Mouse (Mus musculus) gonadal fat pad, adult 2 months (tissue): ENCODE data around the gene Gprin1. TPM values are rescaled to one million over a fixed set of nuclear protein-coding genes. Genes with fewer than 3 reads are reported as not detected.

Experiments used
- DNase-seq: peaks from one replicate; pipeline ENCODE4 v3.0.0-alpha.2; 2012; ENCODE audit warnings: low read depth
- polyA plus RNA-seq: library from polyadenylated mRNA; depleted of rRNA; stranded (reverse); fragments of >200 nt; gene quantifications from 2 replicates; pipeline ENCODE4 v1.2.3, GENCODE M21; 2012

Gprin1 gene
- polyA plus RNA-seq, 1 experiment, result 0.27 TPM

DNA sequence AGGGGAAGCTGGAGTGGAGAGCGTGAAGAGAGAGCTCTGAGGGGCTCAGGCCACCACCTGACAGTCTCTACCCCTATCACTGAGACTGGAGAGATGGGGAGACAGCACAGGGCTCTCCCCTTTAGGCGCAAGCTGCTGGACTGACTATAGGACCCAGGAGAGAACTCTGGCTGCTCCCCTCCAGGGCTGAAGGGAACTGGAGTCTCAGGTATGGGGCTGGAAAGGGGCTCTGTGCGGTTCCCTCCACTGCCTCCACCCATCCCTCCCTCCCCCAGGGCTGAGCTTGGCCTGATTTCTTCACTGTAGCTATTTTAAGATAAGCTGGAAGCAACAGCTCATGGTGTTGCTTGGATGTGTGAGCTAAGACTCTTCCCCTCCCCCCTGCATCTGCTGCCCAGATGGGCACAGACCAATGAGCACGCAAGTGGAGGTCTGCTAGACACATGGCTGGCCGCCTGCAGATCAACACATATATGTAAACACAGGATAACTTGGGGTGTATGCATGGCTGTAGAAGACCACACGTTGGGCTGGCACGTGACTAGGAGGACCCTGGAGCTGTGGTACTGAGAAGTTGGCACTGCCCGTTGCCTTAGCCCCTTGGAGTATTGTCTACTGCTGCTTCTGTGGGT, 10.6 kb upstream of the Gprin1 start:
- no peak for DNase-seq

DNA sequence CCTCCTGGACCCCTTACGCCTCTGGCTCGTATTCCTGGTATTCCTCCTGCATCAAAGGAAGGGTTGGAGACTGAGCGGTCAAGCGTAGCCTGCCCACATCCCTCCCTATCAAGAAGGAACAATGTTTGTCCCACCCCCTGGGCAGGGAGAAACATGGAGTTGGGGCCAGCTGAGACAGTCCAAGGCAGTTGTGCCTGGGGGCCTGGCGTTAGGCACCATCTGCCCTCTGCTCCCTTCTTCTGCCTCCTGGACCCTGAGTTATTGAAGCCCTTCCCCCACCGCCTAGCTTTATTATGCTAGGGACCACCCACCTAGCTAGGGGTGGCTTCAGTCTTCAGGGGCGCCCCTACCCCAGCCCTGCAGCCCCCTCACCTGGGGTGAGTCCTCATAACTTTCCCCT, 9.8 kb upstream of the Gprin1 start:
- DNase-seq, result no peak

DNA sequence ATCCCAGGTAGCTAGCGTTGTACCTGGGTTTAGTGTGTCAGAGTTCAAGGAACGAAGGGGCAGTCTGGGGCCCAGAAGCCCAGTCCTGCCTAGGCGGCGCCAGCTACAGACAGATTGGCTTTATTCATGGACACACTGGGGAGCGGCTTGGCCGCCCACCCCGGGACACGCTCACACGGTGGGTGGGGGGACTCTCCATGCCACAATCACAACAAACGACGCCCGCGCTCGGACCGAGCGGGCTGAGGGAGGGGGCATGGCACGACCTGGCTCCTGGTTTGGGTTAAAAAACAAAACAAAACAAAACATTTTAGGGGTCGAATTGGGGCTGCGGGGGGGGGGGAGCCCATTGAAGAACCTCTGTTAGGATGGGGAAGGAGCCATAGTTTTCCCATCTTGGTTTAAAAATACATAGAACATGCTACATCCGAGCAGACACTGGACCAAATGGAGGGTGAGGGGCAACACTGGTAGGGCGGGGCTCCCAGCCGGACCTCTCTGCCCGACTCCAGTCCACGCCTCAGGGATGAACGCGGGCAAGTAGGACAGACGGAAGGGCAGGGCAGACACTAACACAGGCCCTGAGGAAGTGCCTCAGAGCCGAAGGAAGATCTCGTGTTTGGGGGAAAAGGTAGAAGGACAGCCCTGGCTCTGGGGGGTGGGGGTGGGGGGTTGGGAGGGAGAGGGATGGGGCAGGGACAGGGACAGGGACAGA, 9.2 kb upstream of the Gprin1 start:
- DNase-seq, result no peak

DNA sequence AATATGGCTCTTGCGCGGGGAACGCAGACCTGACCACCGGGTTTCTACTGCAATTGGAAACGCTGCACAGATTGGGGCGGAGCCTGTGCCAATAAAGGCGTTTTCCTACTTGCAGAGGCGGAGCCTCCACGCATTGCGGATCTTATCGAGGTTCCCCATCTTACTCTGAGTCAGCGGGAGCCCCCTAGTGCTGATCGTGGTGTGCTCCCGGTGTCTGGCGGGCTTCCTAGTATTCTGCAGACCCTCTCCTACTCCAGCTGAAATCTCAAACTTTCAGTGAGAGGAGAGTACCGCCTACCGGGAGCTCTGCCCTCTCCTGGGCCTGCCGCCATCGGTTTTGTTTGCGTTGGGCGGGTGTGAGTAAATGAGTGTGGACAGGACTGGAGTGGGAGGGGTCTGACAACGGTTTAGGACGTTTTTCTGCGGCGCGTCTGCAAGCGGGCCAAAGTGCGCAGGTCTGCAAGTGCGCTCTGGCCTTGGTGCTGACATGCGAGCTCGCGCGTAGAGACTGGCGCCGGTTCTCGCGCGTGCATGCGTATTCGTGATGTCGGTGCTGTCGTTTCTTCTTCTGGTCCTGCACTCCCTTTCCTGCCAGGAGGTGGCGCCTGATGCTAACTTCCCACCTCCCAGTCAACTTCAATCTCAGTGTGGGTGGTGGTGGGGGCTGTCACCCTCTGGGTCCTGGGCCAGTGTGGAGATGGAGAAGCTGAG, 8.5 kb upstream of the Gprin1 start:
- no peak for DNase-seq

DNA sequence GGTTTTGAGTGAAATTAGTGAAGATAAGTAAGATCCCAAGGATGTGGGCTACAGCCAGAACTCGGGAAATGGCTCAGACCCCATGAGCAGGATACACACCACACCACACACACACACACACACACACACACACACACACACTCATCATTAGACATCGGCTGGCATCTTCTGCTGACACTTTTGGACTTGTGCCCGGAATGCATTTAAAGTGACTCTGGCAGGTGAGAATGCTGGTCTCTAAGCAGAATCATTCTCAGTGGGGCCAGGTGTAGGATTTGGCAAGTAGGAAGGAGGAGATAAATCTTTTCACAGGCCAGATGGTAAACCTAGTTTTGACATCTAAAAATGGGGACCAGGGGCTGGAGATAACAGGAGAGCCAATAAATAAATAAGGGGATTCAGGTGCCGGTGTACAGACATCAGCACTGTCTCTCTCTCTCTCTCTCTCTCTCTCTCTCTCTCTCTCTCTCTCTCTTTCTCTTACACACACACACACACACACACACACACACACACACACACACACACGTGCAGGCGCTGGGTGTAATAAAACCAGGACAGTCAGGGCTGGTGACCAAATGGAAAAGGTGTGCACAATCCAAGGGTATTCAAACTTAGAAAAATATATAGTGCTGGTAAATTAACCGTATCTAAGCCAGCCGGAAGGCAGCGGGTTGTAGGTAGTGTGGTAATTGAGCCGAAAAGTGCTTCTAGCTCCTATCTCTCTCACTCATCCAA, 7.6 kb upstream of the Gprin1 start:
- no peak for DNase-seq

DNA sequence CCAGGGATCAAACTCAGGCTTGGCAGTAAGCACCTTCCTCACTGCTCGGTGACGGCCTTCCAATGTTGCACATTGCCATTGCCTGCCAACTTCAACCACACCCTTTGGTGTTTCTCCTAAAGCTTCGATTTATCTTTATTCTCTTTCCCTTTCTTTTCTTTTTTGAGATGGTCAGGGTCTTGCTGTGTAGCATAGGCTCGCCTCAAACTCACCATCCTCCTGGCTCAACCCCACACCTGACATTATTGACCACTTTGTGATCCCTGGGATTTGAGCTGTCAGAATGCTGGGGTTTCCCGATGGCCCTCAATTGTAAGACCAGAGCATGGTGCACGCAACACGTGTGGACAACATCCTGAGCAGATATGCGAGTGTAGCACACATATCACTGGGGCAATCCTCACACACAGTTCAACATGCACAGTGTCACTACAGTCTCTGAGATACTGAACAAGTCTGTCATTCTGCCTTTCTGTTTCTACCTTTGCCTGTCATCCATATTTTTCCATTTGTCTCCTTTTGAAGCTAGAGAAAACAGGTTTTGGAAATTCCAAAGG, 6.6 kb upstream of the Gprin1 start:
- DNase-seq, result no peak

DNA sequence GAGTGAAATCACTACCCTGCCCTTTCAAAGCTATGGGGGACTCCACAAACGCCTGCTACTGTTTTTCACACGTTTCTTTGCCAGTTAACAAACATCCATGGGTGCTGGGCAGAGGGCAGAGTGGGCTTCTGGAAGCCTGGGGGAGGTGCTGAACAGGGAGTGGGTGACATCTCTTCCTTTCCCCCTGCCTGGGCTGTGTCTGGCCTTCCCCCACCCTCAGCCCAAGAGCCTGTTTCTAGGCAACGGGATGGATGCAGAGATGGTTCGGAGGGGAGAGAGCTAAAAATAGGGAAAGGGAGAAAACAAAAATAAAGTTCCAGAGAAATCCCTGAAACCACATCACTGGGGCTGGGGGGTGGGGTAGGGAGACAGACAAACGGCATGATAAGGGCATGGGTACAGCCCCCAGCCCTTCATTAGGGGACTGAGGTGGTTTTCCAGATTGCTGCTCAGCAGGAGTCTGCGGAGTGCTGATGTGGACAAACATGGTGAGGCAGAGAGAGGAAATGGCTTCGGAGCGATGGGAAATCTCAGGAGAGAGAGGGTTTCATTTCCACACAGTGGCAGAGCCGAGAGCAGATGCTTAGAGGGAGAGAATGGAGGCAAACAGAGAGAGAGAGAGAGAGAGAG, 5.6 kb upstream of the Gprin1 start:
- DNase-seq, result no peak

DNA sequence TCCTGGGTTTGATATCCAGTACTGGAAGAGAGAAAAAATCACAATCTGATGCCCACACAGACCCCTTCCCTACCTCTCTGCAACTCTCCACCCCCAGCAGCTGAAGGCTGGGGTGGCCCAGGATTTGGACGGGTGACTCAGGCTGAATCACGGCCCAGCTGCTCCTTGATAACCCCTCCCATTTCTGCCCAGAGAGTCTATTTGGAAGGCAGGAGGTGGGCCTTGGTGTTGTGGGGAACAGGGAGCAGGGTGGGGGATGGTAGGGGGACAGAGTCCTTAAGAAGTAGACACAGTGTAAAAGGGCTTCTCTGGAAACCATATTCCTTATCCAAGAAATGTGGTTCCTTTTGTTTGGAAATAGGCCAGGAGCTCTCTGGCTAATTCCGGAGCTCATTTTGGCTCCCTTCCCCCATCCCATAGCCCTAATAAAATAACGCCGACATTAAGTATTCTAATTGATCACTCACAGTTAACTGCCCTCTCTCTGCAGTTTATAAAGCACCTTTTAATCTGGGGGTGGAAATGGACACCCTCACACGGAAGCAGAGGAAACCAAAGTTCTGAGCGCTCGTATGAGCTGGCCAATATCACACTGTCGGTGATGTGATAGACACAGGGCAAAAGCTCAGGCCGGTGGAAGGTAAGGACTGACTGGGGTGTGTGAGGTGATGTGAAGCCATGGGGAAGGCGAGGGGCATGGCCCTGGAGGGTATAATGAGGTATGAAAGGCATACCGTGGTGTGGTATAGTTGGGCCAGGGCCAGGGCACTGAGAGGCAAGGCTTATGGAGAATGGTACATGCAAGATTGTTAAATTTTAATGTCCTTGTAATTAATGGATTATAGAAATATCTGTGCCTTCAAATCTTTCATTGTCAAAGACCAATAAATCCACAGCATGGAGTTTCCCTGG, 4.8 kb upstream of the Gprin1 start:
- no peak for DNase-seq

DNA sequence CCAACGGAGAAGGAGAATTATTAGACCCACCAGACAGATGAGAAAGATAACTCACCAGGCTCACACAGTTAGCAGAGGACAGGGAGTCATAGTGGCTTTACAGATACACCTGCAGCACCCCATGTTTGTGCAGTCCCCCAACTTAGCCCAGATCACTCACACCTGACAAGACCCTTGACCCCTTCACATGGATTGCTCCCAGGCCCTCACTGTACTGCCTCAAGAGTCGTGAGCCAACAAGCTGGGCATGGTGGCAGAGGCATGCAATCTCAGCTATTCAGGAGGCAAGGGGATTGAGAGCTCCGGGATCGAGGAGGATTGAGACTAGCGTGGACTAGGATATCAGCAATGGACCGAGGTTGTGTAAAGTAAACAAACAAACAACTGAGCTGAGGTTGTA, 4.1 kb upstream of the Gprin1 start:
- DNase-seq, result no peak

DNA sequence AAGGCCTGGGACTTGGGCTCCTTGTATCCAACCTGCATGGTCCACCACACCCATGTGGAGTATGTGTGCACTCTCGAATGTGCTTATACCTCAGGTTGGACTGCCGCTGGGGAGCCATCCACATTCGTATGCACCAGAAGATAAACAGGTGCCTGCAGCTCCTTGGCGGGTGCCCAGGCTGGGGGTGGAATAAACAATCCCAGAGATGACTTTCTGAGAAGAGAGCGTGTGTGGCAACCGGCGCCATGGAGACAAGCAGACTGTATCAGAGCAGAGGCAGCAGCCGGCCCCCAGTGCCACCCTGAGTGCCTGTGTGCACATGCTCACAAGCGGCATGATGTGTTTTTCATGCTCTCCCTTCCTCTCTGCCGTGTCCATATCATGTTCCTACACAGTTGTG, 3.0 kb upstream of the Gprin1 start:
- no peak for DNase-seq

DNA sequence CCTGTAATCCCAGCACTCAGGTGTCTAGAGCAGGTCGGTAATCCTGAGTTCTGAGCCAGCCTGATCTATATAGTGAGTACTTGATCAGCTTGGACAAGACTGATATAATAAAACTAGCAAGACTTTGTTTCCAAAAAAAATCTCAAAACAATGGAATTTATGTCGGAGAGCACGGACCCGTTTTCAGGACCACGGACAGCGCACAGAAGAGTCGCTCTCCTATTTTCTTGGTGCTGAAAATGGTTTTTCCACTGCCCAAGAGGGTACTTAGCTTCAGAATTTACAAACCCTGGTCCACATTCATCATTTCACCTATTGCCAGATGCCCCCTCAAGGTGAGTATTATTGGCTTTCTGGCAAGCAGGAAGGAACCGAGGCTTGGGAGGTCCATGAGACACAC, 1.0 kb upstream of the Gprin1 start:
- no peak for DNase-seq

DNA sequence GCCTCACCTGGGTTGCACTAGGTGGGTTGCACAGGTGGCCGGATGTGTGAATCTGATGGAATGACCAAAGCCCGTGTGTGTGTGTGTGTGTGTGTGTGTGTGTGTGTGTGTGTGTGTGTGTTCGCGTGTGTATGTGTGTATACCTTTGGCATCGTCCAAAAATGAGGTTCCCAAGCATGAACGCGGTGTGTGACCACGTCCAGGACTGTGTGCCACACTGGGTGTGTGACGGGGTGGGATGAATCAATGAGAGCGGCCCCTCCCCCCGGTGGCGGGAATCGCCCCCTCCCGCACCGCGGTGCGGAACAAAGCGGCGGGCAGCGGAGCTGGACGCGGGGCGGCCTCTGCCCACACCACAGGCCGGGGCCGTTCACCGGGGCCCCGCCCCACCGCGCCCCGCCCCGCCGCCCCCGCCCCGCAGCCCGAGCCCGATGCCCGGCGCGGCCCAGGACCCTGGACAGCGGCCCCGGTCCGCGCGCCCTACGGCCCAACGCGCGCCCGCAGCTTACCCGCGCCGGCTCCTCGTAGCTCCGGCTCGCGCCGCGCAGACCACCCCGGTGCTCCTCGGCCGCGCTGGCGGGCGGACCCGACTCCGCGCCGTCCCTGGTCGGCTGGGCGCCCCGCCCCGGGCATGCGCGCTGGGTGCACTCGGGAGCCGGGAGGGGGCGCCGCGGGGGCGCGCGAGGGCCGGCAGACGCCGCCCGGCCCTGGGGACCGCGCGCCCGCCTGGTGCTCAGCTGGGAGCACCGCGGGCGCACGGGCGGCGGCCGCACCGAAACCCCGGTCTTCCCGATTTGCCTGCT, 412 bp downstream of the Gprin1 start:
- no peak for DNase-seq

DNA sequence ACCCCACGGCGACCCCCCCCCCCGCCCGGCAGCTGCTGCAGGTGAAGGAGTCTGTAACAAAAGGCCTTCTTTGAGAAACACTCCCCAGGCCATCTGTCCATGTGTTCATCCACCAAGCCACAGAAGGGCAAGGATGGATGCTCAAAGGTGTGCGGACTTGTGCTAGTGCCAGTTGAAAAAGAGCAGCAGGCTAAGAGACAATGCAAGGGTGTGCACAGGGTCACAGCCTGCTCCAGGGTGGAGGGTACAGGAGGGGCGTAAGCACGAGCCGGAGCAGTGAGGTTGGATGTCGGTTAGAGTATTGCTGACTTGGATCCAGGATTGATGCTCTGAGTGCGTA, 983 bp downstream of the Gprin1 start:
- DNase-seq, result no peak

DNA sequence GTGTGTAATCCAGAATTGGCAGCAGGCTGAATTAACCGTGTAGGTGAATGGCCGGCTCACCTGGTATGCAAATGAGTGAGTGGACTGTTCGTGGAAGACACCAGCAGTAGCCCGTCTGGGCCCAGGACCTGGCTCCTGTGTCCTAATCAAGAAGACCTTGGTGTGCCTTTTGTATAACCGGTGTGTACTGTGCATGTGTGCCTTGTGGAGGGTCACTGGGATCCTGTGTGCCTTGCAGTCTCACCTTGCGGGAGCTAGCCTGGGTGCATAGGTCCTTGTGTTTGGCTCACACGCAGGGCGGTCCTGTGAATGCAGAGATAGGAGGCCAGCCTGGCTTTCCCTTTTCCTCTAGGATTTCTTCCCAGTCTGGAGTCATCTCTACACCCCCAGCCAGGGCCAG, 1.5 kb downstream of the Gprin1 start:
- DNase-seq, result no peak

DNA sequence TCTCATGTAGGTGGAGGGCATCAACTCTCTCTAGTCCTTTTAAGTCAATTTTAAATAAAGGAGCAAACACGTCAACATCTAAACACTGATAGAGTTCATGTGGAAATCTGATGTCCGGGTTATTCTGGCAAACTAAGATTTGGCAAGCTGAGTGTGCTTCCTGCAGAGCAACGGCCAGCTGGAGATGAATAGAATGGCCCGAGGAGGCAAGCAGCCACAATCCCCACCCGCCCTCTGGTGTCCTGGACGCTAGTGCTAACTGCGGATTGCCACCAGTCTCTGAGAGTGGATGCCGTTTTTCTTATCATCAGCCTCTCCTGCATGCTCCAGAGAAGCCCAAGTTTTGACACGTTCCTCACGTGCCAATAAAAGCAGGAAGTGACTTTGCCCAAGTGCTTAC, 2.8 kb downstream of the Gprin1 start:
- no peak for DNase-seq

DNA sequence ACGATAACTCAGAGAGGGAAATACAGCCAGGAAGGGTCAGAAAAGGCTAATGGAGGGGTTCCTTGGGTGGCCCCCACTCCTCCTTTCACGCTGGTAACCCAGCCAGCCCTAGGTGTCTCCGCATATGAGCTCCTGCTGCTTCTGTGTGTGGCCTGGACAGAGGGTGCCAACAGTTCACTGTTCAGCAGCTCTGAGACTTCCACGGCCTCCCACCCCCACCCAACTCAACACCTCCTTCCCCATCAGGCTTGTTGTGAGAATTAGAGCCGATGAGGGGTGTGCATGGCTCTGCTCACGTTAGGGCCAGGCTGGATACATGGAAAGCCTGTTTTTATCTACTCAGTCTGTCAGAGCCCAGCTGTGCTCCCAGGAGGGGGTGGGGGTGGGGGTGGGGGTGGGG, 3.6 kb downstream of the Gprin1 start:
- DNase-seq, result no peak

DNA sequence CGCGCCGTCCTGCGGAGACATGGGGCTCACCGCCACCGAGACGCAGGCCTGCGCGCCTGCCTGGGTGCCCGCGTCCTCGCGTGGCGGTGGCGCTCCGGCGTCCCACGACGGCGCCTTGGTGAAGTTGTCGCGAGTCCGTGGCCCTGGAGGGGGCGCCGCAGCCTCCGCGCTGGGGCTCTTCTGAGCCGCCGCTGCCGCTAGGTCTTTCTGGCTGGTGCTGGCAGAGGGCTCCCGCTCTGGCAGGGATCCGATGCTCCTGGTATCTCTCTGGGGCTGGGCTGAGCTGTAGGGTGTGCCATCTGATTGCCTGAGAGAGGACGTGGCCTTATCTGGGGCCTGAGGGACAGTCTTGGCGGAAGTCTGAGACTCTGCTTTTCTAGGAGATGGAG, 11.5 kb downstream of the Gprin1 start:
- no peak for DNase-seq

DNA sequence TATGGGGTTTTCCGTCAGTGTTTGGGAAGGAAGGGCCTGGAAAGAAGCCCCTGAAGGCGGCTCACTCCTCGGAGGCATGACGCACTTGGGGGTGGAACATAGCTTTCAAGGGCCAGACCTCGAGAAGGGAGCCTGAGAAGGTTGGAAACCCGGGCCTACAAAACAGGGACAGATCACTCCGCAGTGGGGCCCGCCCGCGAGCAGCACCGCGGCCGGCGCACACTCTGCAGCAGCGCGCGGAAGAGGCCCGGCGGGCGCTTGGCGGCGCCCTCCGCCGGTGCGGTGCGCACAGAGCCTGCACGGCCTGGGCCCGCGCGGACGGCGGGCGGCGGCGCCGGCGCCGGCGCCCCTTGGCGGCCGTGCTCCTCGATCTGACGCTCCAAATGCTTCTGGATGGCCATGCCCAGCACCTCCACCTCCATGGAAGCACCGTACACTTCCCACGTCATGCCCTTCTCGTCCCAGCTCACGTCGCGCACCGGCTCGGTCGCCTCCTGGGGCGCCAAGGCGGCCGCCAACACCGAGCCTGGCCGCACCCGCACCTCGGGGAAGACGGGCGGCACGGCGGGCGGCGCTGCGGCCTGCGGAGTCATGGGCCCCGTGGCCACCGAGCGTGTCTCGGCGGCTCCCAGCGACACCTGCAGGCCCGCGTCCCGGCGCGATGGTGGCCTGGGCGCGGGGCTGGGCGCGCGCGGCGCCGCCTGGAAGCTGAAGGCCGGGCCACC, 12.0 kb downstream of the Gprin1 start:
- no peak for DNase-seq

DNA sequence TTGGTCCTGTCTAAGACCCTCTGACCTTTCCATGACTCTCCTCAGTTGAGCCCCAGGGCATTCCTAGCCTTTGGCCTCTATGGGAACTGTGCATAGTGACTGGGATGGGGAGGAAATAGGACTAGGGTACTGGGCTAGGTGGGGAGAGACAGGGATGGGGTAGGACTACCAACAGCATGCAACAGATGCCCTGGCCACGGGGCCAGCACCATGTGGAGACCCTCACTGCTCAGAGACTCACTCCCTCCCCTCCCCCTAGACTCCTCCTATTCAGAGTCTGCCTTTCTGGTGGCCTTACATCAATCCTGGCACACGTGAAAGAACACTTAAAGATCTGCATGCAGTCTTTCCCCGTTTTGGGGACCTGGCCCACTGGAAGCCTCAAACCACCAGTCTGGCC, 12.7 kb downstream of the Gprin1 start:
- no peak for DNase-seq
